ENCODE assay signal across 11 mouse cellular contexts in genomic region chr9:103357893-103358292, GRCm38 (mm10). TPM values are rescaled to one million over a fixed set of nuclear protein-coding genes. Genes with fewer than 3 reads are reported as not detected.
DNase-seq lines count a peak whose midpoint lies in the region; ATAC-seq and TF ChIP-seq lines count a peak whose summit lies in the region.
"Had no signal": no experiment of that assay in that cellular context is flagged by ENCODE, and none has a peak within 500 bp of the region (broad histone marks: within the 10 kb centered on the region; RNA-seq: fewer than 3 reads in every experiment).

No protein-coding gene starts in this region.

- peak overlapping the region; percentile 52 for H3K27ac ChIP-seq in heart, embryonic 15.5 days
- H3K27ac ChIP-seq in liver, embryonic 12.5 days = peak overlapping the region; percentile 55; the same call in 1 of the 2 replicates
- H3K27ac ChIP-seq: hindbrain, embryonic 15.5 days; limb, embryonic 12.5 days had no signal

- no peak overlapping the region for H3K4me3 ChIP-seq in heart, embryonic 15.5 days
- H3K4me3 ChIP-seq in E14TG2a.4 (replicated peaks; ENCODE audit: low read length) = no peak overlapping the region
- no peak overlapping the region for H3K4me3 ChIP-seq in liver, embryonic 12.5 days
- H3K4me3 ChIP-seq: hindbrain, embryonic 15.5 days; limb, embryonic 12.5 days had no signal

- 0 out of 2 replicates have a peak, but pooled peaks have one; percentile 31 for ATAC-seq in heart, embryonic 15.5 days (replicated peaks; ENCODE audit: insufficient number of reproducible peaks, insufficient read depth, low FRiP score, low read depth)
- peak; percentile 87 for ATAC-seq in liver, embryonic 12.5 days
- ATAC-seq: forebrain, embryonic 16.5 days had no signal

- intact Hi-C loops in heart, postnatal 14 days (cut with DNase I) = no loop called here

- peak; percentile 24 for TF ChIP-seq CTCF in E14TG2a.4 (conservative IDR thresholded peaks at IDR 0.05; ENCODE audit: low read length)

- no peak for DNase-seq in heart, postnatal 14 days
- DNase-seq in R1 (ENCODE audit: low read depth, low spot score) = peak; percentile 55
- DNase-seq in right cerebral cortex, postnatal 10 days (ENCODE audit: low spot score in 2 of 2) = no peak
- DNase-seq in urinary bladder, postnatal 36 days (ENCODE audit: low spot score in 2 of 2) = no peak
- DNase-seq: thymus, adult 2 months had no signal

- no peaks in the 10 kb centered on the region for H3K9me3 ChIP-seq in heart, embryonic 15.5 days (replicated peaks)
- no peaks in the 10 kb centered on the region for H3K9me3 ChIP-seq in E14TG2a.4 (ENCODE audit: low read length)
- H3K9me3 ChIP-seq in liver, embryonic 12.5 days (replicated peaks) = no peaks in the 10 kb centered on the region
- H3K9me3 ChIP-seq: hindbrain, embryonic 15.5 days; limb, embryonic 12.5 days had no signal

- peaks cover 26% of the 10 kb centered on the region for H3K4me1 ChIP-seq in heart, embryonic 15.5 days (replicated peaks)
- peaks cover 50% of the 10 kb centered on the region for H3K4me1 ChIP-seq in E14TG2a.4 (replicated peaks; ENCODE audit: low read depth, low read length)
- H3K4me1 ChIP-seq in liver, embryonic 12.5 days = peaks cover 40% of the 10 kb centered on the region

- no peak overlapping the region for H3K4me2 ChIP-seq in heart, embryonic 15.5 days
- peak overlapping the region; percentile 1; the same call in 1 of the 2 replicates for H3K4me2 ChIP-seq in liver, embryonic 12.5 days
- H3K4me2 ChIP-seq: hindbrain, embryonic 15.5 days; limb, embryonic 12.5 days had no signal

- H3K36me3 ChIP-seq in heart, embryonic 15.5 days = peaks cover 39% of the 10 kb centered on the region
- peaks cover 88% of the 10 kb centered on the region for H3K36me3 ChIP-seq in E14TG2a.4 (ENCODE audit: insufficient read depth, low read length)
- H3K36me3 ChIP-seq in liver, embryonic 12.5 days = peaks cover 77% of the 10 kb centered on the region

- H3K27me3 ChIP-seq in heart, embryonic 15.5 days = no peaks in the 10 kb centered on the region
- no peaks in the 10 kb centered on the region for H3K27me3 ChIP-seq in E14TG2a.4 (ENCODE audit: insufficient read depth, low read length)
- no peaks in the 10 kb centered on the region for H3K27me3 ChIP-seq in liver, embryonic 12.5 days (replicated peaks)
- H3K27me3 ChIP-seq: hindbrain, embryonic 15.5 days; limb, embryonic 12.5 days had no signal

- no peak overlapping the region for H3K9ac ChIP-seq in heart, embryonic 15.5 days
- no peak overlapping the region for H3K9ac ChIP-seq in liver, embryonic 12.5 days
- H3K9ac ChIP-seq: hindbrain, embryonic 15.5 days; limb, embryonic 12.5 days had no signal

RNA-seq across cellular contexts. Expression of gene Cdv3, which starts 7.7 kb away (rescaled TPM):
- polyA plus RNA-seq in heart, embryonic 15.5 days (2015; fragmentation: Nextera tagmentation; extraction: Ambion mirVana) = 75.2 and 89.4 TPM in 2 replicates
- 10 to 100 TPM; 85.5 to 99.8 TPM for total RNA-seq in heart, postnatal 14 days (2021)
- 71.7 and 76.4 TPM in 2 replicates for polyA plus RNA-seq in liver, embryonic 12.5 days (2016; fragmentation: Nextera tagmentation; extraction: Ambion mirVana)

RNA-seq across cellular contexts. Expression of gene Topbp1, which starts 52.9 kb away (rescaled TPM):
- 36.6 and 41.1 TPM in 2 replicates for polyA plus RNA-seq in heart, embryonic 15.5 days (2015; fragmentation: Nextera tagmentation; extraction: Ambion mirVana)
- 10 to 100 TPM; 12.8 to 17.6 TPM for total RNA-seq in heart, postnatal 14 days (2021)
- 69.8 and 74.1 TPM in 2 replicates for polyA plus RNA-seq in liver, embryonic 12.5 days (2016; fragmentation: Nextera tagmentation; extraction: Ambion mirVana)

RNA-seq across cellular contexts. Expression of gene 1300017J02Rik, which starts 53.0 kb away (rescaled TPM):
- polyA plus RNA-seq in heart, embryonic 15.5 days (2015; fragmentation: Nextera tagmentation; extraction: Ambion mirVana) = 1.5 and 1.7 TPM in 2 replicates
- total RNA-seq in heart, postnatal 14 days (2021) = under 1 TPM; 0.34 to 0.45 TPM
- polyA plus RNA-seq in liver, embryonic 12.5 days (2016; fragmentation: Nextera tagmentation; extraction: Ambion mirVana) = 29.7 and 33.1 TPM in 2 replicates

Comparison
In these comparisons a context has a peak if more than half of its experiments do, and no peak if none do; other contexts are left out.
1. RNA of gene 1300017J02Rik, which starts 53.0 kb away (polyA plus RNA-seq): 29.7 to 33.1 TPM in liver, embryonic 12.5 days; 1.5 to 1.7 TPM in heart, embryonic 15.5 days; every median in the first group is over 10 times any median in the second.